11 mouse cellular contexts compared by ENCODE assay signal in the genomic region with DNA sequence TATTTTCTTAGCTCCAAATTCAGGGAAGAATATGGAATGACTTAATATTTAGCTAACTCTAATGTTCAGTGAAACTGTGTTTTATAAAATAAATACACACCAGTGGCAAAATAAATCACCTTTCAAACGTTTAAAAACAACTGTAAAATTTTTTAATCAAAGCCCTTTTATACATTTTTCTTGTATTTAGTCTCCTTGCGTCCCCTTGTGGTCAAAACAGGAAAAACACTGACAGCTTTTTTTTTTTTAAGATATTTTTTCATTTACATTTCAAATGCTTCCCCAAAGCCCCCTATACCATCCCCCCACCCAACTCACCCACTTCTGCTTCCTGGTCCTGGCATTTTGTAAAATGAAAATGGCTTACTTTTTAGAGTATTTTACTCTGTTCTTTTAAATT. TPM values are rescaled to one million over a fixed set of nuclear protein-coding genes. Genes with fewer than 3 reads are reported as not detected.
DNase-seq lines count a peak whose midpoint lies in the region; ATAC-seq and TF ChIP-seq lines count a peak whose summit lies in the region.
"Had no signal": no experiment of that assay in that cellular context is flagged by ENCODE, and none has a peak within 500 bp of the region (broad histone marks: within the 10 kb centered on the region; RNA-seq: fewer than 3 reads in every experiment).

No protein-coding gene starts in this region.

- DNase-seq in CD4-positive, CD25-positive, alpha-beta regulatory T cell, adult 2 months (ENCODE audit: low read depth, low spot score): peak; percentile 49
- DNase-seq in kidney, postnatal 0 days (ENCODE audit: low spot score): peak; percentile 14
- no peak for DNase-seq in kidney, postnatal 4 days
- peak; percentile 32 for DNase-seq in thymus, postnatal 0 days (ENCODE audit: low spot score)
- DNase-seq in thymus, adult 18-20 months: no peak
- DNase-seq in stomach, postnatal 0 days (ENCODE audit: low spot score): no peak
- no peak for DNase-seq in adrenal gland, postnatal 10 days
- DNase-seq: cerebellum, adult 11 months had no signal

- H3K27ac ChIP-seq in kidney, postnatal 0 days: no peak overlapping the region
- H3K27ac ChIP-seq in stomach, postnatal 0 days (replicated peaks): no peak overlapping the region
- H3K27ac ChIP-seq: limb, embryonic 12.5 days had no signal

- ATAC-seq in CD4-positive, CD25-positive, alpha-beta regulatory T cell, adult 4 months: no peak
- ATAC-seq in kidney, postnatal 0 days (replicated peaks; ENCODE audit: low FRiP score, low read depth): no peak
- no peak for ATAC-seq in stomach, postnatal 0 days (ENCODE audit: low FRiP score, low TSS enrichment)

- no peaks in the 10 kb centered on the region for H3K27me3 ChIP-seq in kidney, postnatal 0 days (ENCODE audit: insufficient read depth, low read length)
- H3K27me3 ChIP-seq in stomach, postnatal 0 days (ENCODE audit: control insufficient read depth, insufficient read depth, low read length): no peaks in the 10 kb centered on the region
- H3K27me3 ChIP-seq: limb, embryonic 12.5 days had no signal

- H3K4me1 ChIP-seq in kidney, postnatal 0 days (replicated peaks; ENCODE audit: insufficient read depth, low read length): no peaks in the 10 kb centered on the region
- no peaks in the 10 kb centered on the region for H3K4me1 ChIP-seq in stomach, postnatal 0 days (replicated peaks; ENCODE audit: control insufficient read depth, insufficient read depth)
- H3K4me1 ChIP-seq: limb, embryonic 12.5 days had no signal

- no peaks in the 10 kb centered on the region for H3K9me3 ChIP-seq in kidney, postnatal 0 days (replicated peaks; ENCODE audit: low read length)
- no peaks in the 10 kb centered on the region for H3K9me3 ChIP-seq in stomach, postnatal 0 days (ENCODE audit: control insufficient read depth, low read length)
- H3K9me3 ChIP-seq: limb, embryonic 12.5 days had no signal

- no peak for TF ChIP-seq EP300 in stomach, postnatal 0 days (optimal IDR thresholded peaks at IDR 0.05)

- H3K9ac ChIP-seq in kidney, postnatal 0 days (ENCODE audit: low read depth, low read length): no peak overlapping the region
- no peak overlapping the region for H3K9ac ChIP-seq in stomach, postnatal 0 days (ENCODE audit: low read length)
- H3K9ac ChIP-seq: limb, embryonic 12.5 days had no signal

- WGBS in kidney, postnatal 0 days: 2% methylated on average over 2 of the region's 2 CpGs
- 0% methylated on average over 2 of the region's 2 CpGs for WGBS in stomach, postnatal 0 days

- H3K36me3 ChIP-seq in kidney, postnatal 0 days (ENCODE audit: insufficient read depth, low read length): no peaks in the 10 kb centered on the region
- H3K36me3 ChIP-seq in stomach, postnatal 0 days (ENCODE audit: control insufficient read depth, insufficient read depth, low read length): no peaks in the 10 kb centered on the region
- H3K36me3 ChIP-seq: limb, embryonic 12.5 days had no signal

- H3K4me2 ChIP-seq in kidney, postnatal 0 days (ENCODE audit: low read length): no peak overlapping the region
- no peak overlapping the region for H3K4me2 ChIP-seq in stomach, postnatal 0 days (replicated peaks; ENCODE audit: low read depth)
- H3K4me2 ChIP-seq: limb, embryonic 12.5 days; midbrain, embryonic 11.5 days had no signal

- H3K4me3 ChIP-seq in kidney, postnatal 0 days (replicated peaks; ENCODE audit: low read depth, low read length): no peak overlapping the region
- H3K4me3 ChIP-seq in stomach, postnatal 0 days (ENCODE audit: low read depth, low read length): no peak overlapping the region
- H3K4me3 ChIP-seq: limb, embryonic 12.5 days had no signal

- peak; percentile 64 for TF ChIP-seq CTCF in kidney, postnatal 0 days (IDR thresholded peaks at IDR 0.05; ENCODE audit: low read depth)
- TF ChIP-seq CTCF in stomach, postnatal 0 days (IDR thresholded peaks at IDR 0.05; ENCODE audit: low read depth): peak; percentile 68

RNA-seq across cellular contexts. Expression of gene Itm2a, which starts 32.7 kb away (rescaled TPM):
- polyA plus RNA-seq in CD4-positive, CD25-positive, alpha-beta regulatory T cell, adult 4 months (2017; shearing (Covaris generic)): 100 to 1,000 TPM; 116 to 131 TPM
- polyA plus RNA-seq in kidney, postnatal 0 days (2015; fragmentation: Nextera tagmentation; extraction: Ambion mirVana): 139 and 142 TPM in 2 replicates
- polyA plus RNA-seq in thymus, postnatal 0 days (2015; fragmentation: Nextera tagmentation; extraction: Ambion mirVana): 706 and 721 TPM in 2 replicates
- 549 and 577 TPM in 2 replicates for polyA plus RNA-seq in stomach, postnatal 0 days (2015; fragmentation: Nextera tagmentation; extraction: Ambion mirVana)
- 100 to 1,000 TPM in 1 of 2 experiments, 10 to 100 TPM in 1; 82.4 to 132 TPM for total RNA-seq in adrenal gland, postnatal 10 days (2021)

Comparison
In these comparisons a context has a peak if more than half of its experiments do, and no peak if none do; other contexts are left out.
1. DNase-seq: peak in CD4-positive, CD25-positive, alpha-beta regulatory T cell, adult 2 months (single experiment), kidney, postnatal 0 days (single experiment) and thymus, postnatal 0 days (single experiment); none in kidney, postnatal 4 days (0 of 2), thymus, adult 18-20 months (0 of 2), stomach, postnatal 0 days (single experiment) and adrenal gland, postnatal 10 days (single experiment).